Mouse (Mus musculus): Measurements from ENCODE around the gene Leo1. TPM values are rescaled to one million over a fixed set of nuclear protein-coding genes. Genes with fewer than 3 reads are reported as not detected.
"Not testable (repeated sequence)": the region's sequence is repeated elsewhere in the genome, so short reads cannot be mapped to it uniquely, and the experiment has no call there.

Leo1 gene
- polyA plus RNA-seq, 1 experiment from 2014 or later, result 34.1 TPM

GRCm38 (mm10) chr9:75468297-75468696 lies 27.0 kb downstream of the Leo1 start:
- Histone ChIP-seq H3K27me3 (replicated peaks; ENCODE audit: control insufficient read depth, insufficient read depth, low read length) (no peaks in the 10 kb centered on the region), H3K4me3 (ENCODE audit: low read depth, low read length) (no peak overlapping the region), H3K4me1 (ENCODE audit: control insufficient read depth, insufficient read depth, low read length) (no peaks in the 10 kb centered on the region), H3K36me3 (ENCODE audit: control insufficient read depth, insufficient read depth, low read length) (peaks cover 37% of the 10 kb centered on the region), H3K4me2 (ENCODE audit: low read length) (no peak overlapping the region), H3K9me3 (replicated peaks; ENCODE audit: control insufficient read depth, low read length) (no peaks in the 10 kb centered on the region), H3K9ac (ENCODE audit: low read length) (no peak overlapping the region), H3K27ac (ENCODE audit: low read depth, low read length) (no peak overlapping the region)
- 82% methylated on average over 14 of the region's 14 CpGs for WGBS
- ATAC-seq (no peak), DNase-seq (ENCODE audit: low spot score) (no peak)

- no peaks in the 10 kb centered on the region for H3K27me3 ChIP-seq (replicated peaks; ENCODE audit: control insufficient read depth, insufficient read depth, low read length)
- H3K9ac ChIP-seq (ENCODE audit: low read length), result no peak overlapping the region
- no peaks in the 10 kb centered on the region for H3K9me3 ChIP-seq (replicated peaks; ENCODE audit: control insufficient read depth, low read length)
- no peak overlapping the region for H3K4me2 ChIP-seq (ENCODE audit: low read length)
- DNase-seq (ENCODE audit: low spot score) (no peak), ATAC-seq (no peak)
- H3K4me1 ChIP-seq (ENCODE audit: control insufficient read depth, insufficient read depth, low read length), result peaks cover 3% of the 10 kb centered on the region; the same call in 1 of the 2 replicates
- no peak overlapping the region for H3K4me3 ChIP-seq (ENCODE audit: low read depth, low read length)
- 75% methylated on average over 3 of the region's 3 CpGs for WGBS
- H3K27ac ChIP-seq (ENCODE audit: low read depth, low read length), result no peak overlapping the region
- no peaks in the 10 kb centered on the region for H3K36me3 ChIP-seq (ENCODE audit: control insufficient read depth, insufficient read depth, low read length)
These were observed 35.9 kb downstream of the Leo1 start for GRCm38 (mm10) chr9:75477212-75477611.

- ATAC-seq, result peak; percentile 89
- no peak overlapping the region for H3K9ac ChIP-seq (ENCODE audit: low read length)
- H3K9me3 ChIP-seq (replicated peaks; ENCODE audit: control insufficient read depth, low read length), result no peaks in the 10 kb centered on the region
- H3K4me2 ChIP-seq (ENCODE audit: low read length), result no peak overlapping the region
- H3K27me3 ChIP-seq (replicated peaks; ENCODE audit: control insufficient read depth, insufficient read depth, low read length), result no peaks in the 10 kb centered on the region
- no peaks in the 10 kb centered on the region for H3K36me3 ChIP-seq (ENCODE audit: control insufficient read depth, insufficient read depth, low read length)
- H3K4me3 ChIP-seq (ENCODE audit: low read depth, low read length), result no peak overlapping the region
- peak overlapping the region; percentile 18; the same call in 1 of the 2 replicates for H3K27ac ChIP-seq (ENCODE audit: low read depth, low read length)
- WGBS, result 52% methylated on average over 8 of the region's 8 CpGs
- peaks cover 3% of the 10 kb centered on the region; the same call in 1 of the 2 replicates for H3K4me1 ChIP-seq (ENCODE audit: control insufficient read depth, insufficient read depth, low read length)
- DNase-seq (ENCODE audit: low spot score), result peak; percentile 55
These were observed 37.9 kb downstream of the Leo1 start for GRCm38 (mm10) chr9:75479106-75479725.

GRCm38 (mm10) chr9:75480536-75481075 lies 39.3 kb downstream of the Leo1 start:
- ATAC-seq, result peak; percentile 49; the same call in 1 of the 2 replicates
- DNase-seq (ENCODE audit: low spot score), result no peak
- 92% methylated on average over 5 of the region's 5 CpGs for WGBS
- H3K9ac ChIP-seq (ENCODE audit: low read length), result no peak overlapping the region
- peaks cover 3% of the 10 kb centered on the region; the same call in 1 of the 2 replicates for H3K4me1 ChIP-seq (ENCODE audit: control insufficient read depth, insufficient read depth, low read length)
- H3K36me3 ChIP-seq (ENCODE audit: control insufficient read depth, insufficient read depth, low read length), result no peaks in the 10 kb centered on the region
- no peak overlapping the region for H3K4me3 ChIP-seq (ENCODE audit: low read depth, low read length)
- H3K27ac ChIP-seq (ENCODE audit: low read depth, low read length), result no peak overlapping the region
- H3K9me3 ChIP-seq (replicated peaks; ENCODE audit: control insufficient read depth, low read length), result no peaks in the 10 kb centered on the region
- H3K4me2 ChIP-seq (ENCODE audit: low read length), result no peak overlapping the region
- H3K27me3 ChIP-seq (replicated peaks; ENCODE audit: control insufficient read depth, insufficient read depth, low read length), result no peaks in the 10 kb centered on the region

- no peaks in the 10 kb centered on the region for H3K27me3 ChIP-seq (replicated peaks; ENCODE audit: control insufficient read depth, insufficient read depth, low read length)
- no peak overlapping the region for H3K4me3 ChIP-seq (ENCODE audit: low read depth, low read length)
- H3K27ac ChIP-seq (ENCODE audit: low read depth, low read length), result no peak overlapping the region
- H3K4me2 ChIP-seq (ENCODE audit: low read length), result no peak overlapping the region
- DNase-seq (ENCODE audit: low spot score) (no peak), ATAC-seq (no peak)
- no peaks in the 10 kb centered on the region for H3K9me3 ChIP-seq (replicated peaks; ENCODE audit: control insufficient read depth, low read length)
- no peaks in the 10 kb centered on the region for H3K36me3 ChIP-seq (ENCODE audit: control insufficient read depth, insufficient read depth, low read length)
- no peak overlapping the region for H3K9ac ChIP-seq (ENCODE audit: low read length)
- 91% methylated on average over 6 of the region's 6 CpGs for WGBS
- H3K4me1 ChIP-seq (ENCODE audit: control insufficient read depth, insufficient read depth, low read length), result no peaks in the 10 kb centered on the region
These were observed 43.9 kb downstream of the Leo1 start for GRCm38 (mm10) chr9:75485231-75485630.

GRCm38 (mm10) chr9:75488255-75488654 lies 46.9 kb downstream of the Leo1 start:
- not testable (repeated sequence) for H3K4me3 ChIP-seq (ENCODE audit: low read depth, low read length); ATAC-seq; H3K27ac ChIP-seq (ENCODE audit: low read depth, low read length); H3K4me2 ChIP-seq (ENCODE audit: low read length); H3K27me3 ChIP-seq (replicated peaks; ENCODE audit: control insufficient read depth, insufficient read depth, low read length); H3K4me1 ChIP-seq (ENCODE audit: control insufficient read depth, insufficient read depth, low read length); H3K9ac ChIP-seq (ENCODE audit: low read length); H3K36me3 ChIP-seq (ENCODE audit: control insufficient read depth, insufficient read depth, low read length); H3K9me3 ChIP-seq (replicated peaks; ENCODE audit: control insufficient read depth, low read length); DNase-seq (ENCODE audit: low spot score)
- 97% methylated on average over 7 of the region's 7 CpGs for WGBS

- DNase-seq (ENCODE audit: low spot score), result no peak
These were observed 53.2 kb downstream of the Leo1 start for GRCm38 (mm10) chr9:75494407-75495005.

GRCm38 (mm10) chr9:75495945-75496344 lies 54.6 kb downstream of the Leo1 start:
- H3K4me3 ChIP-seq (ENCODE audit: low read depth, low read length), result no peak overlapping the region
- no peak overlapping the region for H3K27ac ChIP-seq (ENCODE audit: low read depth, low read length)
- H3K27me3 ChIP-seq (replicated peaks; ENCODE audit: control insufficient read depth, insufficient read depth, low read length), result no peaks in the 10 kb centered on the region
- no peak overlapping the region for H3K9ac ChIP-seq (ENCODE audit: low read length)
- no peak overlapping the region for H3K4me2 ChIP-seq (ENCODE audit: low read length)
- WGBS, result 90% methylated on average over 10 of the region's 10 CpGs
- ATAC-seq (no peak), DNase-seq (ENCODE audit: low spot score) (no peak)
- H3K4me1 ChIP-seq (ENCODE audit: control insufficient read depth, insufficient read depth, low read length), result no peaks in the 10 kb centered on the region
- peaks cover 12% of the 10 kb centered on the region for H3K36me3 ChIP-seq (ENCODE audit: control insufficient read depth, insufficient read depth, low read length)
- H3K9me3 ChIP-seq (replicated peaks; ENCODE audit: control insufficient read depth, low read length), result no peaks in the 10 kb centered on the region

More at GRCm38 (mm10) chr9:75494407-75495005, 53.2 kb downstream of the Leo1 start:
- ATAC-seq, result no peak
- Histone ChIP-seq H3K36me3 (ENCODE audit: control insufficient read depth, insufficient read depth, low read length) (peaks cover 9% of the 10 kb centered on the region), H3K4me3 (ENCODE audit: low read depth, low read length) (no peak overlapping the region), H3K27me3 (replicated peaks; ENCODE audit: control insufficient read depth, insufficient read depth, low read length) (no peaks in the 10 kb centered on the region), H3K9ac (ENCODE audit: low read length) (no peak overlapping the region), H3K27ac (ENCODE audit: low read depth, low read length) (no peak overlapping the region), H3K4me2 (ENCODE audit: low read length) (no peak overlapping the region), H3K9me3 (replicated peaks; ENCODE audit: control insufficient read depth, low read length) (no peaks in the 10 kb centered on the region), H3K4me1 (ENCODE audit: control insufficient read depth, insufficient read depth, low read length) (no peaks in the 10 kb centered on the region)
- 91% methylated on average over 9 of the region's 9 CpGs for WGBS

- Histone ChIP-seq H3K36me3 (ENCODE audit: control insufficient read depth, insufficient read depth, low read length) (peaks cover 29% of the 10 kb centered on the region), H3K27ac (ENCODE audit: low read depth, low read length) (no peak overlapping the region), H3K4me2 (ENCODE audit: low read length) (no peak overlapping the region), H3K9ac (ENCODE audit: low read length) (no peak overlapping the region), H3K27me3 (replicated peaks; ENCODE audit: control insufficient read depth, insufficient read depth, low read length) (no peaks in the 10 kb centered on the region), H3K9me3 (replicated peaks; ENCODE audit: control insufficient read depth, low read length) (no peaks in the 10 kb centered on the region), H3K4me3 (ENCODE audit: low read depth, low read length) (no peak overlapping the region), H3K4me1 (ENCODE audit: control insufficient read depth, insufficient read depth, low read length) (no peaks in the 10 kb centered on the region)
- WGBS, result 90% methylated on average over 7 of the region's 7 CpGs
- ATAC-seq (no peak), DNase-seq (ENCODE audit: low spot score) (no peak)
These were observed 57.2 kb downstream of the Leo1 start for GRCm38 (mm10) chr9:75498571-75498970.

Measured in forebrain, embryonic 14.5 days (tissue).